Mouse (Mus musculus) spleen, postnatal 36 days (tissue): ENCODE data around the gene Wfdc11.
"Not testable (repeated sequence)": the region's sequence is repeated elsewhere in the genome, so short reads cannot be mapped to it uniquely, and the experiment has no call there.

ENCODE experiments used
- DNase-seq, 2 experiments: peaks; one replicate each; pipeline ENCODE4 v3.0.0; 2022; ENCODE audit warnings: low spot score in 2 of 2, mixed read lengths in 1 of 2

Gene Wfdc11

DNA sequence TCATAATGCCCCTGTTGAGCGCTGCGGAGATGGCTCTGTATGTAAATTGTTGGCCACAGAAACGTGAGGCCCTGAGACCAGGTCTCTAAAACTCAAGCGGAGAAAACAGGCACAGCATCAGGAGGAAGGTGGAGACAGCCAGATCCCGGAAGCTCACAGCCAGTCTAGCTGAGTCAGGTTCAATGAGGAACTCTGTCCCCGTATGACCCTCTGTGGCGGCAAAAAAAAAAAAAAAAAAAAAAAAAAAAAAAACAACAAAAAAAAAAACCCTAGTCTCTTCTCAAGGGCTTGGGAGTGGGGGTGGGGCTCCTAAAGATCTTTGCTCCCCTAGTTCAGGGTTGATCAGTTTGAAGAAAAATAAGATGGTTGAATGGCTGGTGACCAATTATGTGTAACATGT is 32.8 kb downstream of the Wfdc11 start:
- peak; percentile 13 to 26 for DNase-seq

DNA sequence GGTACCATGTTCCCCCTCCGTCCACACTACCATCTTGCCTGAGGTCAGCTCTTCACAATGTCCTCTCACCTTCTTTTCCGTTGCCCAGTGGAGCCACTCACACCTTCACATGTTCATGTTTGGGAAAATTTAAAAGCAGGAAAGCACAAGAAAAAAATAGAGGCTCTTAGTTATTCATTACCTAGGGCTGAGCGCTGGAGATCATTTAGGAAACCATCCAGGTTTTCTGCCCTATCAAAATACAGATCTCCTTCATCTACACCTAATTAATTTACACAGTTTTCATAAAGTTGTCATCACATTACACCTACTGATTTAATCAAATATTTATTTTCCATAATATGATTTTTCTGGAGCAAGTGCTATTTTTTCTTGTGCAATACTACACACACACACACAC is 35.2 kb downstream of the Wfdc11 start, which contains the start of gene Wfdc16:
Wfdc16 (minus strand) TSS at position 101 of the 400 bp plus-strand sequence.
- DNase-seq = no peak

GRCm38 (mm10) chr2:164635266-164635665 is 38.6 kb downstream of the Wfdc11 start:
- DNase-seq = no peak

GRCm38 (mm10) chr2:164621775-164622174 is 52.1 kb downstream of the Wfdc11 start:
- DNase-seq = no peak

DNA sequence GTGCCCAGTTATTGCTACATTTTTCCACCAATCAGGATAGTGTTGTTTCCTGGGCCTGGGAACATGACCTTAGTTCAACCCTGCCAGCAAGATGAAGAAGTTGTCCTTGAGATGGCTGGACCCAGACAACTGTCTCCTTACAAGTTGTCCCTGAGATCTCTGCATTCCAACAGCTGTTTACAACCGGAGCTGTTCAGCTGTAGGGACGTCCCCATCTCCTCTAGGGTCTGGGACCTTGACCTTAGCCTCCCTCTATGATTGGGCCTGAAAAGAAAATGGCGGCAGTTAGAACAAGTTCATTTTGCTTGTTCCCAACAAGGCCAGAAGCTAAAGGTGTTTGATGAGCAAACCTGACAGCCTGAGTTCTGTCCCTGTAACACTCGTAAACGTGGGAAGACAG is 54.8 kb downstream of the Wfdc11 start:
- DNase-seq = no peak

DNA sequence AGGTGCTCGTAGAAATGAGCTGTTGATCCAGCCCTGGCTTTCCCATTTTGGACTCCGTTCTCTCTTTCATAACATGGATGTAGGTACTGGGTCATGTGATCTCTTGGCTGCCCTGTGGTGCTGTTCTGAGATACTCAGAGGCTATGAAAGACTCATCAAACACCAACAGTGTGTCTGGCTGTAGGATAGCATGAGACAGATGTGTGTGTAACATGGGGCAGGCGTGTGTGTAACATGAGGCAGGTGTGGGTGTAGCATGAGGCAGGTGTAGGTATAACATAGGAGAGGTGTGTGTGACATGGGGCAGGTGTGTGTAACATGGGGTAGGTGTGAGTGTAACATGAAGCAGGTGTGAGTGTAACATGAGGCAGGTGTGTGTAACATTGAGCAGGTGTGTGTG is 58.5 kb downstream of the Wfdc11 start:
- no peak for DNase-seq

GRCm38 (mm10) chr2:164613471-164613870 is 60.4 kb downstream of the Wfdc11 start, which contains the start of the genes Wfdc6b and Wfdc8:
Gene Wfdc6b, plus strand, starts transcription at chr2:164613522.
Gene Wfdc8, minus strand, starts transcription at chr2:164613626.
- DNase-seq = not testable (repeated sequence)
